Mouse (Mus musculus) liver, embryonic 12.5 days (tissue): ENCODE results near the gene Pink1. TPM values are rescaled to one million over a fixed set of nuclear protein-coding genes. Genes with fewer than 3 reads are reported as not detected.

Experiments used
- ATAC-seq: fragments of 200-750 bp; cut with Nextera tagmentation; 2 replicates; pipeline ENCODE4 v1.8.0; 2017; ENCODE audit warnings: moderate number of reproducible peaks, mild to moderate bottlenecking, moderate library complexity
- H3K27ac ChIP-seq: fragments of 300-500 bp; sonication (generic); 2 replicates; pipeline ENCODE4 v1.5.1; 2016; ENCODE audit warnings: mild to moderate bottlenecking
- H3K27me3 ChIP-seq: fragments of 300-500 bp; sonication (generic); replicated peaks from 2 replicates; pipeline ENCODE4 v1.6.1; 2016; ENCODE audit warnings: mild to moderate bottlenecking, moderate library complexity
- H3K36me3 ChIP-seq: fragments of 300-500 bp; sonication (generic); 2 replicates; pipeline ENCODE4 v1.6.1; 2016; ENCODE audit warnings: mild to moderate bottlenecking, moderate library complexity
- H3K4me1 ChIP-seq: fragments of 300-500 bp; sonication (generic); 2 replicates; pipeline ENCODE4 v1.6.1; 2016
- H3K4me2 ChIP-seq: fragments of 300-500 bp; sonication (generic); 2 replicates; pipeline ENCODE4 v1.6.1; 2016; ENCODE audit warnings: mild to moderate bottlenecking, moderate library complexity
- H3K4me3 ChIP-seq: fragments of 300-500 bp; sonication (generic); 2 replicates; pipeline ENCODE4 v1.5.1; 2016; ENCODE audit warnings: mild to moderate bottlenecking, moderate library complexity
- H3K9ac ChIP-seq: fragments of 300-500 bp; sonication (generic); 2 replicates; pipeline ENCODE4 v1.6.1; 2016; ENCODE audit warnings: mild to moderate bottlenecking, moderate library complexity
- H3K9me3 ChIP-seq: fragments of 300-500 bp; sonication (generic); replicated peaks from 2 replicates; pipeline ENCODE4 v1.6.1; 2016; ENCODE audit warnings: mild to moderate bottlenecking, moderate library complexity
- WGBS: fragments of 180-500 bp; shearing (Covaris S2); methylation state at CpG from one replicate; pipeline ENCODE4 v1.1.7; 2016; ENCODE audit not compliant: insufficient replicate concordance; 5-methylcytosine and 5-hydroxymethylcytosine counted together
- polyA plus RNA-seq: library from polyadenylated mRNA; unstranded; fragments of >200 nt; fragmentation: Nextera tagmentation; extraction: Ambion mirVana; gene quantifications from 2 replicates; pipeline ENCODE4 v1.2.1, GENCODE M21; 2016

Pink1 gene
- polyA plus RNA-seq, 1 experiment from 2014 or later: 28.8 TPM

- H3K4me3 ChIP-seq: no peak overlapping the region
- H3K27me3 ChIP-seq: no peaks in the 10 kb centered on the region
- no peaks in the 10 kb centered on the region for H3K9me3 ChIP-seq
- peaks cover 90% of the 10 kb centered on the region for H3K36me3 ChIP-seq
- WGBS: 93% methylated on average over 19 of the region's 19 CpGs
- no peak for ATAC-seq
- H3K27ac ChIP-seq: no peak overlapping the region
- no peak overlapping the region for H3K9ac ChIP-seq
- no peak overlapping the region for H3K4me2 ChIP-seq
- peaks cover 22% of the 10 kb centered on the region for H3K4me1 ChIP-seq
Observed at GRCm38 (mm10) chr4:138310311-138310910, 15.7 kb downstream of the Pink1 start.

DNA sequence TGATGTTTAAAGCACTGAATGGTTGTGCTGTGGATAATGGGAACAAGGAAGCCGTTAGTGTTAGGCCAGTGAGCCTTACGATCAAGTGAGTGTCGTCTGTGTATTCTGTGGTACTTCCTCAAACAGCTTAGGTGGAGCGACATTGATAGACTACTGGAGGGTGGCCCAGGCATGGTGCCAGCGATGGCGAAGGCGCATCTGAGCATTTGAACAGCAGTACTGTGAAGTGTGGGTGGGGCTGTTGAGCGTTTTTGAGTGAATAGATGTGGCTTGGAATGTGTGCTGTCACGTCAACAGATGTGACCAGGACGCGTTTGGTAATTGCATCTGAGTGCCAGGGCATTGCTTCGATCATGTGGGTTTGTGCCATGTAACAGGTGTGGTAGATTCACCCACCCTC lies 18.4 kb downstream of the Pink1 start:
- H3K27ac ChIP-seq: no peak overlapping the region
- ATAC-seq: no peak
- H3K9me3 ChIP-seq: no peaks in the 10 kb centered on the region
- no peak overlapping the region for H3K4me2 ChIP-seq
- WGBS: 85% methylated on average over 12 of the region's 12 CpGs
- H3K9ac ChIP-seq: no peak overlapping the region
- H3K27me3 ChIP-seq: no peaks in the 10 kb centered on the region
- H3K4me1 ChIP-seq: peaks cover 36% of the 10 kb centered on the region
- H3K36me3 ChIP-seq: peaks cover 64% of the 10 kb centered on the region
- H3K4me3 ChIP-seq: no peak overlapping the region

- no peaks in the 10 kb centered on the region for H3K27me3 ChIP-seq
- no peak overlapping the region for H3K27ac ChIP-seq
- peaks cover 36% of the 10 kb centered on the region for H3K4me1 ChIP-seq
- no peak overlapping the region for H3K4me3 ChIP-seq
- no peak for ATAC-seq
- no peak overlapping the region for H3K4me2 ChIP-seq
- H3K36me3 ChIP-seq: peaks cover 57% of the 10 kb centered on the region
- H3K9me3 ChIP-seq: no peaks in the 10 kb centered on the region
- 81% methylated on average over 3 of the region's 3 CpGs for WGBS
- H3K9ac ChIP-seq: no peak overlapping the region
Observed at GRCm38 (mm10) chr4:138307025-138307424, 19.1 kb downstream of the Pink1 start.

- Histone ChIP-seq H3K4me3 (peak within 1 kb of the TSS; percentile 99), H3K9ac (peak within 1 kb of the TSS; percentile 94), H3K27ac (peak within 1 kb of the TSS; percentile 85), H3K27me3 (no peaks in the 10 kb centered on the region), H3K4me1 (peaks cover 36% of the 10 kb centered on the region), H3K4me2 (peak within 1 kb of the TSS; percentile 87), H3K36me3 (peaks cover 32% of the 10 kb centered on the region), H3K9me3 (no peaks in the 10 kb centered on the region)
- peak; percentile 98 for ATAC-seq
- under 1% methylated on average over 64 of the region's 64 CpGs for WGBS
Observed at GRCm38 (mm10) chr4:138304340-138305104, 21.6 kb downstream of the Pink1 start, which contains the start of gene Ddost. Gene Ddost (plus strand): TSS chr4:138304730.

GRCm38 (mm10) chr4:138303742-138304141 lies 22.4 kb downstream of the Pink1 start:
- Histone ChIP-seq H3K36me3 (peaks cover 24% of the 10 kb centered on the region), H3K4me2 (peak overlapping the region; percentile 87), H3K27me3 (0 out of 2 replicates have a peak, but pooled peaks cover 5% of the 10 kb centered on the region), H3K4me1 (peaks cover 36% of the 10 kb centered on the region), H3K9me3 (no peaks in the 10 kb centered on the region), H3K27ac (peak overlapping the region; percentile 85), H3K4me3 (peak overlapping the region; percentile 99), H3K9ac (peak overlapping the region; percentile 84)
- WGBS: 7% methylated on average over 18 of the region's 18 CpGs
- no peak for ATAC-seq

DNA sequence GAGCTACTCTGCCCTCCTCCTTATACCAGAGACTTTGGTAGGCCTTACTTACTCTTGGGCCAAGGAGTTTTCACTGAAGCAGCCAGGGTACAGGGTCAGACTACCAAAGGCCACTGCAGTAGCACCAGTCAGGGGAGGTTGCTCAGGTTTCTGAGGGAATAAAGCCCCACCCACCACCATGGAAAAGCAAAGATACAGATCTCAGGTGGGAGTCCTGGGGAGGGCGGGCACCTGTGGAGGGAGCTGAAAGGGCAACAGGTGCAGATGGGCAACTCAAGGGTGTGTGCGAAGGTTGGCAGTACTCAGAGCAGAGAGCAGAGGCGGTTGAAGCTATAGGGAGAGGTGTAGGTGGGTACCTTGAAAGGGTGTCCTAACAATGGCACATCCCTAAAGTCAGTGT lies 23.1 kb downstream of the Pink1 start:
- ATAC-seq: no peak
- H3K4me1 ChIP-seq: peaks cover 36% of the 10 kb centered on the region
- no peaks in the 10 kb centered on the region for H3K9me3 ChIP-seq
- no peak overlapping the region for H3K4me3 ChIP-seq
- H3K9ac ChIP-seq: no peak overlapping the region
- no peak overlapping the region for H3K27ac ChIP-seq
- 0 out of 2 replicates have a peak, but pooled peaks cover 7% of the 10 kb centered on the region for H3K27me3 ChIP-seq
- peaks cover 17% of the 10 kb centered on the region for H3K36me3 ChIP-seq
- peak overlapping the region; percentile 87 for H3K4me2 ChIP-seq
- WGBS: 81% methylated on average over 3 of the region's 3 CpGs

DNA sequence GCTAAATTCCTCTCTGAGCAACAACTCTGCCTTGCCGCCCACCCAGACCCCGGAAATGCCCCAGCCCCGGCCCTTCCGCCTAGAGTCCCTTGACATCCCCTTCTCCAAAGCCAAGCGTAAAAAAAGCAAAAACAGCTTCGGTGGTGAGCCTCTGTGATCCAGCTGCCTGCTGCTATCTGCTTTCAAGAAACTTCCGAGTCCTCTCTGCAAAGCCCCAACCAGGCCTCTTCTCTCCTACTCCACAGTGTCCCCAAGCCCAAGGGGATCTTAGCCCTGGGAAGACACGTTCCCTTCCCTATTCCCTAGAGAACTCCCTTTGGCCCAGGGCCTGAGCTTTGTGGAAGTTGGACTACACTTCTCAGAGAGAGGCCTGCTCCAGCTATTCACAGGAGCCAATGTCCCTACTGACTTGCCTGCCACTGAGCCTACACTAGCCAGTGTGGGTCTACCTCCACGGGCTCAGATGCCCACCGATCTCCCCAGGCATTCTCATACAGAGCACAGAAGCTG lies 24.8 kb downstream of the Pink1 start:
- ATAC-seq: no peak
- H3K4me3 ChIP-seq: no peak overlapping the region
- H3K9ac ChIP-seq: no peak overlapping the region
- peaks cover 26% of the 10 kb centered on the region for H3K4me1 ChIP-seq
- no peak overlapping the region for H3K4me2 ChIP-seq
- H3K27ac ChIP-seq: no peak overlapping the region
- H3K9me3 ChIP-seq: no peaks in the 10 kb centered on the region
- H3K36me3 ChIP-seq: no peaks in the 10 kb centered on the region; the same call in 1 of the 2 replicates
- 74% methylated on average over 10 of the region's 10 CpGs for WGBS
- H3K27me3 ChIP-seq: 0 out of 2 replicates have a peak, but pooled peaks cover 10% of the 10 kb centered on the region

GRCm38 (mm10) chr4:138293949-138294550 lies 32.1 kb downstream of the Pink1 start:
- 62% methylated on average over 12 of the region's 14 CpGs for WGBS
- Histone ChIP-seq H3K27me3 (0 out of 2 replicates have a peak, but pooled peaks cover 8% of the 10 kb centered on the region), H3K36me3 (no peaks in the 10 kb centered on the region), H3K9me3 (no peaks in the 10 kb centered on the region), H3K4me1 (peaks cover 6% of the 10 kb centered on the region; the same call in 1 of the 2 replicates), H3K4me3 (no peak overlapping the region), H3K27ac (no peak overlapping the region), H3K9ac (no peak overlapping the region), H3K4me2 (no peak overlapping the region)
- no peak for ATAC-seq

DNA sequence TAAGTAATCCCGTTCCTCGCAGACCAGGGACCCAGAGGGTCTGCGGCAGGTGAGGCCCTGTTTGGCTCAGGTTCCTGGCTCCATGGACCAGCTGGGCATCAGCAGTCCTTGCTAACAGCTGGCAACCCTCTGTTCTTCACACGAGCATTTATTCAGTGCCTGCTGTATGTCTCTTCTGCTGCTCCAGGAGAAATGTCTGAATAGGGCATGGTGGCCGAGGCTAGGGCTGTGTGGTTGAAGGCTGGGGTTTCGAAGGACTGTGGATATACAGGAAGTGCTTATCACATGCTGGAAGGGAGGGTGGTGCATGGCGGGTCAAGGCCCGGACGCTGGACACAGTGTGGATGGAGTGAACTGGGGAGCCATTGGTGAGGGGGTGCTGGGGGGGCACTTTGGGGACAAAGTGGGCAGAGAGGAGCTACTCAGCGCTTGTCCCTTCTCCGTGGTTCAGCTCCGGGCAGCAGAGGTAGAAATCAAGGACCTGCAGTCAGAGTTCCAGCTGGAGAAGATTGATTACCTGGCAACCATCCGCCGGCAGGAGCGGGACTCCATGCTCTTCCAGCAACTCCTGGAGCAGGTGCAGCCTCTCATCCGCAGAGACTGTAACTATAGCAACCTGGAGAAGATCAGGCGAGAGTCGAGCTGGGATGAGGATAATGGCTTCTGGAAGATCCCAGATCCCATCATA lies 32.7 kb downstream of the Pink1 start:
- Histone ChIP-seq H3K27me3 (0 out of 2 replicates have a peak, but pooled peaks cover 5% of the 10 kb centered on the region), H3K27ac (no peak overlapping the region), H3K36me3 (no peaks in the 10 kb centered on the region), H3K9ac (no peak overlapping the region), H3K9me3 (no peaks in the 10 kb centered on the region), H3K4me1 (peaks cover 6% of the 10 kb centered on the region; the same call in 1 of the 2 replicates), H3K4me3 (no peak overlapping the region), H3K4me2 (no peak overlapping the region)
- 60% methylated on average over 18 of the region's 18 CpGs for WGBS
- no peak for ATAC-seq

- Histone ChIP-seq H3K9me3 (no peaks in the 10 kb centered on the region), H3K4me3 (no peak overlapping the region), H3K36me3 (no peaks in the 10 kb centered on the region), H3K27me3 (0 out of 2 replicates have a peak, but pooled peaks cover 7% of the 10 kb centered on the region), H3K9ac (no peak overlapping the region), H3K27ac (no peak overlapping the region), H3K4me1 (peaks cover 6% of the 10 kb centered on the region; the same call in 1 of the 2 replicates), H3K4me2 (no peak overlapping the region)
- no peak for ATAC-seq
- 67% methylated on average over 13 of the region's 13 CpGs for WGBS
Observed at GRCm38 (mm10) chr4:138292028-138292427, 34.1 kb downstream of the Pink1 start.

- Histone ChIP-seq H3K36me3 (no peaks in the 10 kb centered on the region), H3K9ac (no peak overlapping the region), H3K27ac (no peak overlapping the region), H3K4me2 (no peak overlapping the region), H3K9me3 (no peaks in the 10 kb centered on the region), H3K4me1 (peaks cover 10% of the 10 kb centered on the region; the same call in 1 of the 2 replicates), H3K27me3 (0 out of 2 replicates have a peak, but pooled peaks cover 13% of the 10 kb centered on the region), H3K4me3 (no peak overlapping the region)
- 72% methylated on average over 7 of the region's 7 CpGs for WGBS
- ATAC-seq: no peak
Observed at GRCm38 (mm10) chr4:138288691-138289090, 37.4 kb downstream of the Pink1 start.
